Mouse (Mus musculus): ENCODE data around the gene Gm10300. TPM values are rescaled to one million over a fixed set of nuclear protein-coding genes. Genes with fewer than 3 reads are reported as not detected.

Gene Gm10300
- total RNA-seq, 2 experiments from 2014 or later, result not detected

GRCm38 (mm10) chr4:132051321-132052275 is 22.9 kb upstream of the Gm10300 start:
- DNase-seq (ENCODE audit: low spot score in 2 of 2), result no peak

- DNase-seq (ENCODE audit: low spot score in 2 of 2), result no peak
Measured at GRCm38 (mm10) chr4:132057311-132057710, 17.2 kb upstream of the Gm10300 start.

- DNase-seq (ENCODE audit: low spot score in 2 of 2), result no peak
Measured at GRCm38 (mm10) chr4:132059541-132059940, 15.0 kb upstream of the Gm10300 start.

GRCm38 (mm10) chr4:132060040-132060832 is 14.3 kb upstream of the Gm10300 start:
- DNase-seq (ENCODE audit: low spot score in 2 of 2), result no peak

DNA sequence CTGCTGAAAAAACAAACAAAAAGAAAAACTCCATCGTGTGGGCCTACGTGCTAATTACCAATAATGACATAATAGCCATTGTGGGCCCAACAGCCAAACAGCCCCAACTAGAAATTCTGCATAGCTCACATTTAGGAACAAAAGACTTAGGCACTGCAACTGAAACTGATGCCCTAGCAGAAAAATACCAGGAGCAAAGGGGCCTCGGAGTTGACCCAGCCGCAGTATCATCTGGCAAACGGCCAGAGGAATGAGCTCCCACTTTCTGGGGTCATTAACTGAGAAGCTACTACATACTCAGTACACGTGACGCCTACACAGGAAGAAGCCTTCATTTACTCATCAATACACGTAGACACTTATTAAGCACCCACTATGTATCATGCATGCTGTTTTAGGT is 12.2 kb upstream of the Gm10300 start:
- no peak for DNase-seq (ENCODE audit: low spot score in 2 of 2)

- DNase-seq (ENCODE audit: low spot score in 2 of 2), result no peak
Measured at GRCm38 (mm10) chr4:132062934-132063884, 11.3 kb upstream of the Gm10300 start.

GRCm38 (mm10) chr4:132064550-132064949 is 9.9 kb upstream of the Gm10300 start:
- no peak for DNase-seq (ENCODE audit: low spot score in 2 of 2)

DNA sequence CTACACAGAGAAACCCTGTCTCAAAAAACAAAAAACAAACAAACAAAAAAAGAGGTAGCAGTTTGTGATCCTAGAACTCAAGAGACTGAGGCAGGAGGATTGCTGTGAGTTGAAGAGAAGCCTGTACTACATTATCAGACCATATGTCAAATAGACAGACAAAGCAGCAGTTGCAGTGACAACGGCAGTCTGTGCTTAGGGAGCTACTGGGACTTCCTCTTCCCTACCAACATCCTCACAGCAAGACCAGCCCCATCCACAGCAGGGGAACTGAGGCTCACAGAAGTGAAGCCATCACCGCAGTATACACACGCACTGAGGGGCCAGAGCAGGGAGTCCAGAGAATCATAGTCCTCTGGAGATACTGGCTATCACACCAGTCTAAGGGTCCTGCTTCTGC is 8.9 kb upstream of the Gm10300 start:
- no peak for DNase-seq (ENCODE audit: low spot score in 2 of 2)

GRCm38 (mm10) chr4:132066101-132066773 is 8.3 kb upstream of the Gm10300 start:
- no peak for DNase-seq (ENCODE audit: low spot score in 2 of 2)

- no peak for DNase-seq (ENCODE audit: low spot score in 2 of 2)
Measured at GRCm38 (mm10) chr4:132067112-132067937, 7.2 kb upstream of the Gm10300 start.

GRCm38 (mm10) chr4:132067938-132068235 is 6.6 kb upstream of the Gm10300 start:
- no peak for DNase-seq (ENCODE audit: low spot score in 2 of 2)

GRCm38 (mm10) chr4:132071674-132072073 is 2.8 kb upstream of the Gm10300 start:
- DNase-seq (ENCODE audit: low spot score in 2 of 2), result no peak

DNA sequence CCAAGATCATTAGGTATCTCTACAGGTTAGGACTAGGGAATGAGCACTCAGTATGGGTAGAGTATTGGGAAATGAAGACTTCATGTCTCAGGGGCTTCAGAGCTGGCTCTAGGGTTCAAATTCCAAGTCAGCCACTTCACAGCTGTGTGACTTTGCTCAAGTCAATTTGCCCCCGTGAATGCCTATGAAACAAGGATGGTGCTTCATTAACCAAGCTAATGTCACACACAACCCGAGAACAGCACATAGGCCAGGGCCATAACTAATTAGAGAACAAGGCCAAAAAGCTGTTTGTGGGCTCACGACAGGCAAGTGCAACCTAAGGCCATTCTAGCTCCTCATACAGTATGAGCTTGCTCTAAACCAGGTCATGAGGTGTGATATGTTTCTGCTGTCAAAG is 2.3 kb upstream of the Gm10300 start:
- no peak for DNase-seq (ENCODE audit: low spot score in 2 of 2)

GRCm38 (mm10) chr4:132072946-132073345 is 1.6 kb upstream of the Gm10300 start:
- DNase-seq (ENCODE audit: low spot score in 2 of 2), result no peak

- peak; percentile 96 for DNase-seq (ENCODE audit: low spot score in 2 of 2)
Measured at GRCm38 (mm10) chr4:132074933-132075769, 654 bp downstream of the Gm10300 start, which contains the start of gene Epb41. Gene Epb41, minus strand, starts transcription at chr4:132075321.

DNA sequence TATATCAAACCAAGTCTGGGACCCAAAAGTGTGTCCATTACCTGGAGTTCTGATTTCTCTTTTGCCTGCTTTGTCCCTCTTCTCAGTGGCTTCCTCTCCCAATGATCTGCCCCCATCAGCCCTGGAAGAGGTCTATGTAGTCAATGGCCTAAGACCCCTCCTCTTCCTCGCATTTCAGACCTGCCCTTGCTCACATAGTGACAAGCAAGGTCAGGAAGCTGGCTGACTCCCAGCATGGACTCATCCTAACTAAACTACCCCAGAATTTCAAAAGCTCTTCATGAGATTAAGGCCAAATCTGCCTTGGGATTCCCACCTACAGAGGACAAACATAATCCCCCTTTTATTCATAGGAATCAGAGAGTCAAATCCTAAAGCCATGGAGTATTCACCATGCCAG is 1.3 kb downstream of the Gm10300 start:
- DNase-seq (ENCODE audit: low spot score in 2 of 2), result no peak

GRCm38 (mm10) chr4:132076480-132077405 is 2.2 kb downstream of the Gm10300 start:
- peak; percentile 52 to 56 for DNase-seq (ENCODE audit: low spot score in 2 of 2)

Data from left cerebral cortex, adult 18-20 months (tissue).